Mouse (Mus musculus): ENCODE measurements around the gene Ypel3.
"Not testable (repeated sequence)": the region's sequence is repeated elsewhere in the genome, so short reads cannot be mapped to it uniquely, and the experiment has no call there.

Ypel3 gene

GRCm38 (mm10) chr7:126776598-126777057, at the start of gene Ypel3:
Gene Ypel3, plus strand, starts transcription at chr7:126776955.
- DNase-seq = peak; percentile 93

DNA sequence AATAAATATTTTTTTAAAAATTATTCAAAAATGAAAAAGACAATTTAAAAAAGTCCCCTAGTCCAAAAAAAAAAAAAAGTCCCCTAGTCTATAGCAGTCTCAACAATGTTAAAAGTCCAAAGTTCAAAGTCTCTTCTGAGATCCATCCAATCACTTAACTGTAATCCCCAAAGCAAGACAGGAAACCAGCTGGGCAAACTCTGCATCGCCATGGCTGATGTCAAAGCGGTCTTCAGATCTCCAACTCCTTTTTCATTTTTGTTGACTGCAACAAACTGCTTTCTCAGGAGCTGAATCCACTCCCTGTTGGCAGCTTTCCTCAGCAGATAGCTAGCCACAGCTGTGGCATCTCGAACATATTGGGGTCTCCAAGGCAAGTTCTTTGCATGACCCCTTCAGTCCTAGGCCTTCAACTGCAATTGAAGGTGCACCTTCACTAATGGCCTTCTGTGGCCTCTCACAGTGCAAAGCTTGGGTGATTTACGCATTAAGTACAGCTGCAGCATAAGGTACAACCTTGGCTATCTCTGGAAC, 46.4 kb upstream of the Ypel3 start:
- not testable (repeated sequence) for DNase-seq

DNA sequence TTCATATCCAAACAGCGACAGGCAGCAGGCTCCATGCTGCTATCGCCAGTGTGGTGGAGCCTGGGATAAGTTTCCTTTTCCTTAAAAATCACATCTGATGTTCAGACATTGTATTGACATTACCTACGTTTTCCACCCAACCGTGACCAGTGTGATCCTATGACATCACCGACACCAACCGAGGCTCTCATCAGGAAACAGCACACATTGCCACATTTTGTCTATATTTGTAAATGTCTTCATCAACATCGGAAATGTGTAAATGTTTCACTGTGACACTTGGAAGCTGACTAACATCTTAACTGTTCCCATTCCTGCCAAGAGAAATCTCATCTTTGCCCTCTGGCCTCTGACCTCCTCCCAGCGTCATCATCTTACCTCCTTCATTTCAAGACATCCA, 40.6 kb upstream of the Ypel3 start:
- DNase-seq = no peak

- DNase-seq = no peak
Observed at GRCm38 (mm10) chr7:126739551-126739950, 37.2 kb upstream of the Ypel3 start.

DNA sequence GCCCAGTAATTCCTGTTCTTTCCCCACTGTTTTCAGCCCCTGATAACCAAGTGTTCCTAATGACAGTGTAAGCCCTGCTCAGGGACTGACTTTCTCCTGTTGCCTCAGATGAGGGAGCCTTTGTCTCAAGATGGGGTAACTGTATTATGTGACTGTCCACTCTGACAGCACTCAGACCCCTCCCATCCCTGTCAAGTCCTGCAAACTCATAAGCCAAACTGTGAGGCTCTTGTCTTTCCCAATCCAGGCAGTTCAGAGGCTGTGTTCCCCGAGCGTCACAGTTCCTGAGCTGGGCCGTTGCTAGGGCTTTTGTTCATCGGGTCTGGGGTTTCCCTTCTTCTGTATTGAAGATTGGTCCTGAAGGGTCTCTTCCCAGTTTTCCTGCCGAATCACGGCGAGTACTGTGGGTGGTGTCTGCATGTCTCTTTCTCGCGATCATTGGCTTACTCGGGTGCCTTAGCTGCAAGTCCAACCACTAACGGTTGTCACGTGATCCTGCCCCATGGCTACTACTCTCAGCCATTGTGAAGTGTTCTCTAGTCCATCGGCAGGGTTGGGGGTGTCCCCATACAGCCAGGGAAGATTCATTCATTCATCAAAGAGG, 36.5 kb upstream of the Ypel3 start:
- DNase-seq = no peak

GRCm38 (mm10) chr7:126740977-126741376, 35.8 kb upstream of the Ypel3 start:
- no peak for DNase-seq

DNA sequence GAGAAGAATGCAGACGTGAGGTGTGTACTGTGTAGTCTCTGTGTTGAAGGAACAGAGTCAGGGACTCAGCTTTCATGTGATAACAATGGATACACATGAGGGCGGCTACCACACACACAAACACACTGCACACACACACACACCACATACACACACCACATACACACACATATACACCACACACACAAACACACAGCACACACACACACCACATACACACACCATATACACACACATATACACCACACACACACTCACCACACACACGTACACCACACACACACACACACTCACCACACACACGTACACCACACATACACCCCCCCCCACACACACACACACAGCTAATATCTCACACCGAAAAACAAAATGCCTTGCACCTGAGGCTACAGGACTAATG, 35.3 kb upstream of the Ypel3 start:
- DNase-seq = no peak

GRCm38 (mm10) chr7:126741964-126742482, 34.7 kb upstream of the Ypel3 start:
- DNase-seq = no peak

- no peak for DNase-seq
Observed at GRCm38 (mm10) chr7:126746066-126746465, 30.7 kb upstream of the Ypel3 start.

- no peak for DNase-seq
Observed at GRCm38 (mm10) chr7:126746798-126747197, 30.0 kb upstream of the Ypel3 start.

DNA sequence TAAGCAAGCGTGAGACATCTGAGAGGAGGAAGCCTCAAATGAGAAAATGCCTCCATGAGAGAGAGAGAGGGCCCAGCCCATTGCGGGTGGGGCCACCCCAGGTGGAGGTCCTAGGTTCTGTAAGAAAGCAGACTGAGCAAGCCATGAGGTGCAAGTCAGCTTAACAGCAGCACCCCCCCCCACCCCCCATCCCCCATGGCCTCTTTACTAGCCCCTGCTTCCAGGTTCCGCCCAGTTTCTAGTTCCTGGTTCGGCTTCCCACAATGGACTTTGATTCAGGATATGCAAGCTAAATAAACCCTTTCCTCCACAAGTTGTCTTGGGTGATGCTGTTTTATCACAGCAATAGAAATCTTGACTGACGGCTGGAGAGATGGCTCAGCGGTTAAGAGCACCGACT, 27.9 kb upstream of the Ypel3 start:
- DNase-seq = no peak

- no peak for DNase-seq
Observed at GRCm38 (mm10) chr7:126749582-126750343, 27.0 kb upstream of the Ypel3 start.

DNA sequence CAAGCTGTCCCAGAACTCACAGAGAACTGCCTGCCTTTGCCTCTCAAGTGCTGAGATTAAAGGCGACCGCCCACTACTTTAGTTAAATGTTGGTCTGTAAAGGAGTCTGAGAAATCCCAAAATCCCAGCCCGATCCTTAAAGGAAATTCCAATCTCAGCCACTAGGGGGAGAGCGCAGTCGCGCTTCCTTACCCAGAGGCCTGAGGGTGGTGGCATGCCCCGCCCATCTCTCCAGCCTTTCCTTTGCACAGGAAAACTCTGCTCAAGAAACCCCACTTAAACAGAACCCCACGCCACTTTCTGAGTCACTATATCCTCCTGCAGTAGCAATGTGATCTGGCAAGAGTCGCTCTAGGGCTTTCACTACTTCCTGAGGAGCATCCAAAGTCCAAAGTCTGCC, 21.9 kb upstream of the Ypel3 start:
- peak; percentile 86 for DNase-seq

DNA sequence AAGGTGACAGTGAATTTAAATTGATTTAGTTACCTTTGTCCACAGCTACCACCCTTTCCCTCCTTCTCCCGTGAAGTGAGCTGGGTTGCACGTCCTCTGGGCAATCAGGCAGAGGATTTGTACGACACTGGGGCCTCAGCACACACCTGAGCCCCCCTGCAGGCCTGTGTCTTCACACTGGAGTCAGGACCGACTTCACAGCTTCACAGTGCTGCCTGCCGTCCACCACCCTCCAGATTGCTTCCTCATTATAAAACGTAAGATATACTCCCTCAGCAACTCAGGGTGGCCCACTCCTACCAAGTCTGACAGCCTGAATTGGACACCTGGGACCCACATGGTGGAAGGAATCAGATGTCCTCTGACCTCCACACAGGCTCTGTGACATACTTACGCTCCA, 18.2 kb upstream of the Ypel3 start:
- DNase-seq = no peak

DNA sequence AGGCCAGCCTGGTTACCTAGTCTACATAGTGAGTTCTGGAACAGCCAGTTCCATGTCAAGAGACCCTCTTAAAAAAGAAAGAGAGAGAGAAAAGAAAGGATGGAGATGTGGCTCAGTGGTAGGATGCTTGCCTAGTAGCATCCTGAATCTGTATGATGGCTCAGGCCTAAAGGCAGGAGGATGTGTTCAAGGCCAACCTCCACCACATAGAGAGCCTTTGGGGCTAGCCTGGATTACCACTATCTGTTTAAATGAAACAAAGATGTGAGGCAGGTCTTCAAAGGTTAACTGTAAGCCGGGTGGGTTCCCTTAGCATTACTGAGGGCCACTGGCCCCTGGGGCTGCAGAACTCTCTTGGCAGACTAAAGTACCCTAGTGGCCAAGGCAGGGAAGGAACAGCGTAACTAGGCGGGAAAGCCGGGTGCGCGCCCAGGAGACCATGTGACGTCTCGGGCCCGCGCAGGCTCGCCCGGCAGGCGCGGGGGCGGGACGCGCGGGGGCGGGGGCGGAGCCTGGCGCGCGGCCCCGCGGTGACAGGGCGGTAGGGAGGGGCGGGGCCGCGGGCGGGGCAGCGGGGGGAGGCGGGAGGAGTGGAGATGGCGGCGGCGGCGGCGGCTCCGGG, 17.6 kb upstream of the Ypel3 start, which contains the start of gene Mapk3:
TSS of gene Mapk3 (plus strand) at position 552 of the 622 bp plus-strand sequence.
- peak; percentile 90 for DNase-seq

- DNase-seq = no peak
Observed at GRCm38 (mm10) chr7:126759672-126760390, 16.9 kb upstream of the Ypel3 start.

DNA sequence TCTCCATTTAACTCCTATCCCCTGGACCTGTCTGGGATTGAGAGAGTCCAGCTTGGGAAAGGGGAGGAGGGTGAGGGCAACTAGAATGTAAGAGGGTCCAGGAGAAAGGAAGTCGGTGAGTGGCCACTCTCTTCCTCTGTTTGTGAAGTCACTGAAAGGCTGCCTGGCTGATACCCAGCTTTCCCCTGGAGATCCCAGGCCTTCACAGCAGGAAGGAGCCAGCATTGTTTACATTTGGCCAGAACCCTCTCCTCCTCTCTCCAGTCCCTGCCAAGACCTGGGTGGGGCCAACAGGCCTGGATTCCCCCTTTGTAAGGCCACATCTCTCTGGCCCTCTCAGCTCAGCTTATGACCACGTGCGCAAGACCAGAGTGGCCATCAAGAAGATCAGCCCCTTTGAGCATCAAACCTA, 16.4 kb upstream of the Ypel3 start:
- peak; percentile 63 for DNase-seq

- DNase-seq = no peak
Observed at GRCm38 (mm10) chr7:126760956-126761355, 15.8 kb upstream of the Ypel3 start.

- DNase-seq = no peak
Observed at GRCm38 (mm10) chr7:126761529-126762067, 15.2 kb upstream of the Ypel3 start.

DNA sequence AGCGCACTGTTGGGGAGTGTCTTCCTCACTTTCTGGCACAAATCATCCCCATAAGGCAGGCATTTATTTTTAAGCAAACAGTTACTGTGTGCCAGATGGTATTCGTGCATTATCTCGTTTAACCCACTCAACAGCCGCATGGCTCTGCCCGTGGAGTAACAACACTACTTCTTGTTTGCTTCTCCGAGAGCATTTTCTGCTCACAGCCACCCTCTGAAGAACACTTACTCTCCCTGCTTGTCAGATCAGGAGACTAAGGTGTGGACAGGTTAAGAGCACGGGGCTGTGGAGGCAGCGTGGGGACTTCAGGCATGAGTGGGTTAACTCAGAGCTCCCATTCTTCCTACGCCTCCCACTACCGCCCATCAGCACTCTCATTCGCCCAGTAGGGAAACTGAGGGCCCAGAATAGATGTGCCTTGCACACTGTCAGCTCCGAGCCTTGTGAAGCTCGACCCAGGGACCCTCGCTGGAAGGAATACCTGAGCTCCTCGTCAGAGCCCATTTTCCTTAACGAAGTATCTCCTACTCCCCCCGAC, 14.2 kb upstream of the Ypel3 start:
- no peak for DNase-seq

DNA sequence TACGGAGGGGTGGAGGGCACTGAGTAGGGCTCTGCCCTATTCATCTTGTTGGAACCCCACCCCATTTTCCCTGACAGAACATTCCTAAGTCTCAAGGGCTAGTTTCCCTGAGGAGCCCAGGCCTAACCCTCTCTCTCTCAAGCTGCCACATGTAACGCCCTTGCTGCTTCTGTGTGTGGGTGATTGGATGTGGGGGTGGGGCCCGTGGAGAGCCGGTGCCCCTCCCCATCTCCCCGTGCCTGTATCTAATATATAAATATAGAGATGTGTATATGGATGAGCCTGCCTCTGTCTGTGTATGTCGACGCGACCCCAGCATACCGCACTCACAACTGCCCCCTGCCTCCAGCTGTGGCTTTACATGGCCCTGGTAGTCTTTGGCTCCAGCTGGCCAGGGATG, 11.2 kb upstream of the Ypel3 start:
- no peak for DNase-seq

DNA sequence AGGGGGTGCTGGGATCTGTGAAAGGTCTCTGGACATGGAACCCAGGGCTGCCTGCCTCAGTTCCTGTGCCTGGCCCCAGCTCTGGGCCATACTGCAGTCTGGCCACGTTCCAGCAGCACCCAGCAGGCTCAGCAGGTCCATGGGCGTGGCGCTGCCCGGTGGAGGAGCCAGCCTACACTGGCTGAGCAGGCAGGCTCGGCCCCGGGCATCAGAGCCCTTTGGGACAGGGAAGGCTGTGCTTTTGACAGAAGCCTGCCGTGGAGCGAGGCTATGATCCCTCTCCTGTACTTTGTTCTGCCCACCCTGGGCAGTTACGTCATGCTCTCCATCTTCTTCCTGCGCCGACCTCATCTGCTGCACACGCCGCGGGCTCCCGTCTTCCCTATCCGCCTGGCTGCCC, 10.6 kb upstream of the Ypel3 start, which contains the start of gene Gdpd3:
TSS of gene Gdpd3 (plus strand) at position 134 of the 400 bp plus-strand sequence.
- peak; percentile 67 for DNase-seq
